ENCODE assay signal across 18 mouse cellular contexts in the genomic region with DNA sequence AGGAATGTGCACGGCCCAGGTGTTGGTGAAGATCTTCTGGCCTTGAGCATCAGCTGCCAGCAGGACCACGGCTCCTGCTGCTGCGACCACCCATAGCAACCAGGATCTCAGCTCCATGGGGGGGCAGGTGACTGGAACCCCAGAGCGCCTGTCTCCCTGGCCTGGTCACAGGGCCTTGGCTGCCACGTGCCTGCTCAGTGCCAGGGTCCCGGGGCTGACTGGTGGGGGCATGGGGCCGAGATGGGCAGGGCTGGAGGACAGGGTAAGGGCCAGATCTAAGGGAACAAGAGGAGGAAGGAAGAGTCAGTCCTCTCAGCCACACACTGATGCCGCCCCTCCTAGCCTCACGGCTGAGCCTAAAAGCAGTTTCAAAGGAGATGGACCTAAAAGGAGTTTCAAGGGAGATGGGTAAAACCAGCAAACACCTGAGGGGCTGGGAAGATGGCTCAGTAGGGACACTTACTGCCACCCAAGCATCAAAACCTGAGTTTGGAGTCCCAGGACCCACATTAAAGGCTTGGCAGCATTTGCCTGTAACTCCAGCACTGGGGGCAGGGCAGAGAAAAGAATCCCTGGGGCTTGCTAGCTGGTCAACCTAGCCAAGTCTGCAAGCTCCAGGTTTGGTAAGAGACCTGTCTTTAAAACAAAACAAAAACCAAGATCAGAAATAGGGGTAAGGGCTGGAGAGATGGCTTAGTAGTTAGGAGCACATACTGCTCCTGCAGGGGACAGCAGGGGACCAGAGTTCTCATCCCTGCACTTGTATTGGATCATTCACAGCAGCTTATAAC. TPM values are rescaled to one million over a fixed set of nuclear protein-coding genes. Genes with fewer than 3 reads are reported as not detected.
DNase-seq lines count a peak whose midpoint lies in the region; ATAC-seq lines count a peak whose summit lies in the region.
"Had no signal": no experiment of that assay in that cellular context is flagged by ENCODE, and none has a peak within 500 bp of the region (broad histone marks: within the 10 kb centered on the region; RNA-seq: fewer than 3 reads in every experiment).

No protein-coding gene starts in this region.

- no peak overlapping the region for H3K9ac ChIP-seq in hindbrain, embryonic 11.5 days (ENCODE audit: low read depth, low read length)
- H3K9ac ChIP-seq: liver, embryonic 15.5 days had no signal

- H3K27ac ChIP-seq in hindbrain, embryonic 10.5 days, result 0 out of 2 replicates have a peak overlapping the region, but pooled peaks have one; percentile 45
- H3K27ac ChIP-seq in hindbrain, embryonic 11.5 days (ENCODE audit: low read depth, low read length), result no peak overlapping the region
- peak overlapping the region; percentile 54 for H3K27ac ChIP-seq in limb, embryonic 10.5 days
- H3K27ac ChIP-seq: liver, embryonic 15.5 days; neural tube, embryonic 13.5 days had no signal

- H3K9me3 ChIP-seq in hindbrain, embryonic 10.5 days, result no peaks in the 10 kb centered on the region
- H3K9me3 ChIP-seq in hindbrain, embryonic 11.5 days (ENCODE audit: control insufficient read depth, low read length), result no peaks in the 10 kb centered on the region
- H3K9me3 ChIP-seq in megakaryocyte, embryonic 14.5 days, result no peaks in the 10 kb centered on the region
- H3K9me3 ChIP-seq in limb, embryonic 10.5 days (replicated peaks), result no peaks in the 10 kb centered on the region
- H3K9me3 ChIP-seq: liver, embryonic 15.5 days; neural tube, embryonic 13.5 days had no signal

- peaks cover 34% of the 10 kb centered on the region for H3K4me1 ChIP-seq in hindbrain, embryonic 10.5 days (replicated peaks)
- H3K4me1 ChIP-seq in hindbrain, embryonic 11.5 days (replicated peaks; ENCODE audit: control insufficient read depth, insufficient read depth, low read length), result peaks cover 6% of the 10 kb centered on the region; the same call in 1 of the 2 replicates
- H3K4me1 ChIP-seq in megakaryocyte, embryonic 14.5 days, result peaks cover 68% of the 10 kb centered on the region
- H3K4me1 ChIP-seq in limb, embryonic 10.5 days, result peaks cover 37% of the 10 kb centered on the region

- no peak overlapping the region for H3K4me2 ChIP-seq in hindbrain, embryonic 11.5 days (replicated peaks; ENCODE audit: low read depth, low read length)
- H3K4me2 ChIP-seq: liver, embryonic 15.5 days; neural tube, embryonic 13.5 days had no signal

- no peak overlapping the region for H3K4me3 ChIP-seq in hindbrain, embryonic 10.5 days
- no peak overlapping the region for H3K4me3 ChIP-seq in hindbrain, embryonic 11.5 days (ENCODE audit: low read depth, low read length)
- peak overlapping the region; percentile 84 for H3K4me3 ChIP-seq in megakaryocyte, embryonic 14.5 days (replicated peaks)
- no peak overlapping the region for H3K4me3 ChIP-seq in limb, embryonic 10.5 days
- H3K4me3 ChIP-seq: erythroblast, embryonic 14.5 days; liver, embryonic 15.5 days; neural tube, embryonic 13.5 days had no signal

- ATAC-seq in cerebellum, adult (ENCODE audit: insufficient number of reproducible peaks, low FRiP score, low TSS enrichment), result no peak
- ATAC-seq in hindbrain, embryonic 11.5 days (ENCODE audit: low FRiP score), result no peak
- no peak for ATAC-seq in megakaryocyte, adult 5-6 weeks (ENCODE audit: poor library complexity, severe bottlenecking)
- ATAC-seq: forebrain, embryonic 16.5 days; intestine, embryonic 16.5 days; Patski had no signal

- WGBS in hindbrain, embryonic 10.5 days, result 71% methylated on average over 9 of the region's 9 CpGs
- WGBS in hindbrain, embryonic 11.5 days, result 78% methylated on average over 9 of the region's 9 CpGs
- 73% methylated on average over 9 of the region's 9 CpGs for WGBS in limb, embryonic 10.5 days

- peaks cover 43% of the 10 kb centered on the region for H3K36me3 ChIP-seq in hindbrain, embryonic 10.5 days
- H3K36me3 ChIP-seq in hindbrain, embryonic 11.5 days (ENCODE audit: control insufficient read depth, insufficient read depth, low read length), result 0 out of 2 replicates have a peak, but pooled peaks cover 1% of the 10 kb centered on the region
- peaks cover 62% of the 10 kb centered on the region for H3K36me3 ChIP-seq in megakaryocyte, embryonic 14.5 days (replicated peaks; ENCODE audit: low read length)
- H3K36me3 ChIP-seq in limb, embryonic 10.5 days, result peaks cover 45% of the 10 kb centered on the region

- H3K27me3 ChIP-seq in hindbrain, embryonic 10.5 days (ENCODE audit: insufficient read depth, poor library complexity, severe bottlenecking), result peaks cover 7% of the 10 kb centered on the region
- no peaks in the 10 kb centered on the region for H3K27me3 ChIP-seq in hindbrain, embryonic 11.5 days (ENCODE audit: control insufficient read depth, insufficient read depth, low read length)
- H3K27me3 ChIP-seq in megakaryocyte, embryonic 14.5 days (replicated peaks), result no peaks in the 10 kb centered on the region
- 0 out of 2 replicates have a peak, but pooled peaks cover 5% of the 10 kb centered on the region for H3K27me3 ChIP-seq in limb, embryonic 10.5 days (ENCODE audit: low read depth, poor library complexity, severe bottlenecking)
- H3K27me3 ChIP-seq: Patski had no signal

- peak; percentile 43 to 46 for DNase-seq in cerebellum, postnatal 25 days
- no peak for DNase-seq in hindbrain, embryonic 10.5 days (ENCODE audit: low spot score)
- DNase-seq in hindbrain, embryonic 11.5 days (ENCODE audit: low spot score), result no peak
- no peak for DNase-seq in limb, embryonic 10.5 days (ENCODE audit: low spot score)
- DNase-seq in neural tube, embryonic 10.5 days (ENCODE audit: extremely low spot score, low spot score), result no peak
- DNase-seq: B cell, adult 2 months; gastrocnemius, postnatal 36 days; kidney, postnatal 14 days; thymus, postnatal 14 days had no signal

RNA-seq across cellular contexts. Expression of gene Furin, which starts 6.4 kb away (rescaled TPM):
- 4.6 and 5.2 TPM in 2 replicates for polyA plus RNA-seq in hindbrain, embryonic 10.5 days (2016; fragmentation: Nextera tagmentation; extraction: Ambion mirVana)
- polyA plus RNA-seq in hindbrain, embryonic 11.5 days (2014; fragmentation: Nextera tagmentation; extraction: Ambion mirVana), result 3.4 and 4.1 TPM in 2 replicates
- 72.7 and 125 TPM in 2 replicates for polyA plus RNA-seq in megakaryocyte, embryonic 14.5 days (2012; ENCODE audit: insufficient read depth, low replicate concordance)
- 28.0 and 34.1 TPM in 2 replicates for total RNA-seq in megakaryocyte, adult 5-6 weeks (2015)
- 13.8 and 21.3 TPM in 2 replicates for total RNA-seq in megakaryocyte, adult 5-6 weeks (2017)
- 8.8 and 9.4 TPM in 2 replicates for polyA plus RNA-seq in limb, embryonic 10.5 days (2016; fragmentation: Nextera tagmentation; extraction: Ambion mirVana)

RNA-seq across cellular contexts. Expression of gene Fes, which starts 11.1 kb away (rescaled TPM):
- 10.4 and 11.6 TPM in 2 replicates for polyA plus RNA-seq in hindbrain, embryonic 10.5 days (2016; fragmentation: Nextera tagmentation; extraction: Ambion mirVana)
- 5.8 and 9.5 TPM in 2 replicates for polyA plus RNA-seq in hindbrain, embryonic 11.5 days (2014; fragmentation: Nextera tagmentation; extraction: Ambion mirVana)
- 42.2 and 53.1 TPM in 2 replicates for polyA plus RNA-seq in megakaryocyte, embryonic 14.5 days (2012; ENCODE audit: insufficient read depth, low replicate concordance)
- total RNA-seq in megakaryocyte, adult 5-6 weeks (2015), result 260 and 265 TPM in 2 replicates
- 252 and 267 TPM in 2 replicates for total RNA-seq in megakaryocyte, adult 5-6 weeks (2017)
- polyA plus RNA-seq in limb, embryonic 10.5 days (2016; fragmentation: Nextera tagmentation; extraction: Ambion mirVana), result 7.6 and 13.2 TPM in 2 replicates

RNA-seq across cellular contexts. Expression of gene Man2a2, which starts 27.7 kb away (rescaled TPM):
- 17.7 TPM in 2 replicates for polyA plus RNA-seq in hindbrain, embryonic 10.5 days (2016; fragmentation: Nextera tagmentation; extraction: Ambion mirVana)
- 7.7 and 9.8 TPM in 2 replicates for polyA plus RNA-seq in hindbrain, embryonic 11.5 days (2014; fragmentation: Nextera tagmentation; extraction: Ambion mirVana)
- 36.1 and 38.2 TPM in 2 replicates for polyA plus RNA-seq in megakaryocyte, embryonic 14.5 days (2012; ENCODE audit: insufficient read depth, low replicate concordance)
- total RNA-seq in megakaryocyte, adult 5-6 weeks (2015), result 23.3 and 25.3 TPM in 2 replicates
- 27.8 and 39.5 TPM in 2 replicates for total RNA-seq in megakaryocyte, adult 5-6 weeks (2017)
- polyA plus RNA-seq in limb, embryonic 10.5 days (2016; fragmentation: Nextera tagmentation; extraction: Ambion mirVana), result 19.7 and 23.1 TPM in 2 replicates

RNA-seq across cellular contexts. Expression of gene Hddc3, which starts 55.9 kb away (rescaled TPM):
- polyA plus RNA-seq in hindbrain, embryonic 10.5 days (2016; fragmentation: Nextera tagmentation; extraction: Ambion mirVana), result 19.6 and 26.3 TPM in 2 replicates
- 18.4 and 25.3 TPM in 2 replicates for polyA plus RNA-seq in hindbrain, embryonic 11.5 days (2014; fragmentation: Nextera tagmentation; extraction: Ambion mirVana)
- 17.4 and 104 TPM in 2 replicates for polyA plus RNA-seq in megakaryocyte, embryonic 14.5 days (2012; ENCODE audit: insufficient read depth, low replicate concordance)
- total RNA-seq in megakaryocyte, adult 5-6 weeks (2015), result 6.7 and 8.5 TPM in 2 replicates
- 6.1 and 11.1 TPM in 2 replicates for total RNA-seq in megakaryocyte, adult 5-6 weeks (2017)
- 21.0 and 25.6 TPM in 2 replicates for polyA plus RNA-seq in limb, embryonic 10.5 days (2016; fragmentation: Nextera tagmentation; extraction: Ambion mirVana)

RNA-seq across cellular contexts. Expression of gene Unc45a, which starts 58.0 kb away (rescaled TPM):
- 46.2 and 54.6 TPM in 2 replicates for polyA plus RNA-seq in hindbrain, embryonic 10.5 days (2016; fragmentation: Nextera tagmentation; extraction: Ambion mirVana)
- 23.4 and 30.4 TPM in 2 replicates for polyA plus RNA-seq in hindbrain, embryonic 11.5 days (2014; fragmentation: Nextera tagmentation; extraction: Ambion mirVana)
- polyA plus RNA-seq in megakaryocyte, embryonic 14.5 days (2012; ENCODE audit: insufficient read depth, low replicate concordance), result 37.4 and 78.5 TPM in 2 replicates
- total RNA-seq in megakaryocyte, adult 5-6 weeks (2015), result 4.1 and 4.7 TPM in 2 replicates
- 7.2 and 13.0 TPM in 2 replicates for total RNA-seq in megakaryocyte, adult 5-6 weeks (2017)
- 51.8 and 53.3 TPM in 2 replicates for polyA plus RNA-seq in limb, embryonic 10.5 days (2016; fragmentation: Nextera tagmentation; extraction: Ambion mirVana)

Comparison
In these comparisons a context has a peak if more than half of its experiments do, and no peak if none do; other contexts are left out.
1. DNase-seq: peak in cerebellum, postnatal 25 days (2 of 2); none in hindbrain, embryonic 10.5 days (single experiment), hindbrain, embryonic 11.5 days (single experiment), limb, embryonic 10.5 days (single experiment) and neural tube, embryonic 10.5 days (single experiment).